Mouse (Mus musculus): ENCODE results near the gene Rnf225.
"Not testable (repeated sequence)": the region's sequence is repeated elsewhere in the genome, so short reads cannot be mapped to it uniquely, and the experiment has no call there.

Rnf225 gene

GRCm38 (mm10) chr7:12927191-12927680 lies at the start of gene Rnf225:
Gene Rnf225 (plus strand): TSS chr7:12927416.
- DNase-seq (ENCODE audit: low spot score in 2 of 2): peak; percentile 84 to 88

GRCm38 (mm10) chr7:12880036-12880435 lies 47.2 kb upstream of the Rnf225 start:
- no peak for DNase-seq (ENCODE audit: low spot score in 2 of 2)

- not testable (repeated sequence) for DNase-seq (ENCODE audit: low spot score in 2 of 2)
These were observed 46.7 kb upstream of the Rnf225 start for GRCm38 (mm10) chr7:12880497-12880896.

- peak; percentile 89 to 94 for DNase-seq (ENCODE audit: low spot score in 2 of 2)
These were observed 46.1 kb upstream of the Rnf225 start, which contains the start of gene Zfp128 for GRCm38 (mm10) chr7:12880911-12881660. Gene Zfp128 (plus strand): TSS chr7:12881177.

GRCm38 (mm10) chr7:12886563-12887266 lies 40.5 kb upstream of the Rnf225 start:
- no peak for DNase-seq (ENCODE audit: low spot score in 2 of 2)

- no peak for DNase-seq (ENCODE audit: low spot score in 2 of 2)
These were observed 39.6 kb upstream of the Rnf225 start for GRCm38 (mm10) chr7:12887585-12887984.

GRCm38 (mm10) chr7:12890928-12891327 lies 36.3 kb upstream of the Rnf225 start:
- DNase-seq (ENCODE audit: low spot score in 2 of 2): no peak

GRCm38 (mm10) chr7:12891334-12891733 lies 35.9 kb upstream of the Rnf225 start:
- DNase-seq (ENCODE audit: low spot score in 2 of 2): no peak

GRCm38 (mm10) chr7:12897655-12898410 lies 29.4 kb upstream of the Rnf225 start, which contains the start of gene Zscan22:
Gene Zscan22 (plus strand): TSS chr7:12897815.
- DNase-seq (ENCODE audit: low spot score in 2 of 2): peak; percentile 88 to 92

- DNase-seq (ENCODE audit: low spot score in 2 of 2): no peak
These were observed 25.7 kb upstream of the Rnf225 start for GRCm38 (mm10) chr7:12901517-12901916.

GRCm38 (mm10) chr7:12903623-12904022 lies 23.6 kb upstream of the Rnf225 start:
- no peak for DNase-seq (ENCODE audit: low spot score in 2 of 2)

GRCm38 (mm10) chr7:12905146-12905545 lies 22.1 kb upstream of the Rnf225 start:
- no peak for DNase-seq (ENCODE audit: low spot score in 2 of 2)

GRCm38 (mm10) chr7:12909498-12909962 lies 17.7 kb upstream of the Rnf225 start:
- peak; percentile 62 to 71 for DNase-seq (ENCODE audit: low spot score in 2 of 2)

GRCm38 (mm10) chr7:12910181-12910668 lies 17.0 kb upstream of the Rnf225 start:
- DNase-seq (ENCODE audit: low spot score in 2 of 2): peak; percentile 57 to 65

GRCm38 (mm10) chr7:12913556-12913955 lies 13.7 kb upstream of the Rnf225 start:
- no peak for DNase-seq (ENCODE audit: low spot score in 2 of 2)

GRCm38 (mm10) chr7:12920495-12920894 lies 6.7 kb upstream of the Rnf225 start:
- not testable (repeated sequence) for DNase-seq (ENCODE audit: low spot score in 2 of 2)

- DNase-seq (ENCODE audit: low spot score in 2 of 2): no peak
These were observed 5.9 kb upstream of the Rnf225 start for GRCm38 (mm10) chr7:12921318-12921704.

GRCm38 (mm10) chr7:12921705-12922465 lies 5.3 kb upstream of the Rnf225 start, which contains the start of gene Rps5:
Gene Rps5 (plus strand): TSS chr7:12922290.
- DNase-seq (ENCODE audit: low spot score in 2 of 2): peak; percentile 97 to 99

GRCm38 (mm10) chr7:12922729-12923128 lies 4.5 kb upstream of the Rnf225 start:
- no peak for DNase-seq (ENCODE audit: low spot score in 2 of 2)

- DNase-seq (ENCODE audit: low spot score in 2 of 2): no peak
These were observed 900 bp upstream of the Rnf225 start for GRCm38 (mm10) chr7:12926316-12926715.
